Mouse (Mus musculus): ENCODE data around the gene Cbfb. TPM values are rescaled to one million over a fixed set of nuclear protein-coding genes. Genes with fewer than 3 reads are reported as not detected.

The Cbfb gene
- total RNA-seq, 2 experiments from 2014 or later = 24.4 to 27.9 TPM

GRCm38 (mm10) chr8:105233126-105233935 is 62.9 kb downstream of the Cbfb start:
- DNase-seq = no peak
- intact Hi-C loops (cut with DNase I) = no loop called here

GRCm38 (mm10) chr8:105235206-105235605 is 64.7 kb downstream of the Cbfb start:
- intact Hi-C loops (cut with DNase I) = no loop called here
- DNase-seq = no peak

GRCm38 (mm10) chr8:105237442-105238142 is 67.1 kb downstream of the Cbfb start:
- intact Hi-C loops (cut with DNase I) = no loop called here
- DNase-seq = no peak

GRCm38 (mm10) chr8:105241016-105241415 is 70.5 kb downstream of the Cbfb start:
- intact Hi-C loops (cut with DNase I) = no loop called here

GRCm38 (mm10) chr8:105251954-105252353 is 81.5 kb downstream of the Cbfb start:
- DNase-seq = no peak
- intact Hi-C loops (cut with DNase I) = loop anchor here (5.0 kb wide), 1 partner anchor 35 kb away; the partner anchor contains the start of gene 4931428F04Rik

More at GRCm38 (mm10) chr8:105241016-105241415, 70.5 kb downstream of the Cbfb start:
- DNase-seq = no peak

- intact Hi-C loops (cut with DNase I) = loop anchor here (5.0 kb wide), 1 partner anchor 34 kb away; the partner anchor contains the start of gene 4931428F04Rik
- no peak for DNase-seq
Observed at GRCm38 (mm10) chr8:105252680-105253537, 82.4 kb downstream of the Cbfb start.

- intact Hi-C loops (cut with DNase I) = loop anchor here (5.0 kb wide), 1 partner anchor 34 kb away; the partner anchor contains the start of gene 4931428F04Rik
- no peak for DNase-seq
Observed at GRCm38 (mm10) chr8:105253766-105254151, 83.3 kb downstream of the Cbfb start.

- intact Hi-C loops (cut with DNase I) = loop anchor here (5.0 kb wide), 1 partner anchor 33 kb away; the partner anchor contains the start of gene 4931428F04Rik
Observed at GRCm38 (mm10) chr8:105254152-105254965, 83.9 kb downstream of the Cbfb start.

GRCm38 (mm10) chr8:105254966-105255350 is 84.5 kb downstream of the Cbfb start, which contains the start of gene B3gnt9:
Gene B3gnt9, minus strand, starts transcription at chr8:105255153.
- intact Hi-C loops (cut with DNase I) = loop anchor here (5.0 kb wide), 1 partner anchor 32 kb away; the partner anchor contains the start of gene 4931428F04Rik

More at GRCm38 (mm10) chr8:105254152-105254965, 83.9 kb downstream of the Cbfb start:
- DNase-seq = peak; percentile 92 to 96

GRCm38 (mm10) chr8:105257318-105258114 is 87.0 kb downstream of the Cbfb start:
- intact Hi-C loops (cut with DNase I) = no loop called here
- no peak for DNase-seq

More at GRCm38 (mm10) chr8:105254966-105255350, 84.5 kb downstream of the Cbfb start, which contains the start of gene B3gnt9:
- DNase-seq = peak; percentile 74 to 83

- intact Hi-C loops (cut with DNase I) = no loop called here
- DNase-seq = no peak
Observed at GRCm38 (mm10) chr8:105258911-105259720, 88.6 kb downstream of the Cbfb start.

- intact Hi-C loops (cut with DNase I) = loop anchor here (5.0 kb wide), 1 partner anchor 123 kb away; no protein-coding TSS in a partner anchor
Observed at GRCm38 (mm10) chr8:105259721-105260320, 89.3 kb downstream of the Cbfb start.

GRCm38 (mm10) chr8:105260371-105261099 is 90.1 kb downstream of the Cbfb start:
- intact Hi-C loops (cut with DNase I) = loop anchor here (5.0 kb wide), 1 partner anchor 123 kb away; no protein-coding TSS in a partner anchor
- DNase-seq = no peak

More at GRCm38 (mm10) chr8:105259721-105260320, 89.3 kb downstream of the Cbfb start:
- DNase-seq = peak; percentile 85 to 90

GRCm38 (mm10) chr8:105261326-105261980 is 91.0 kb downstream of the Cbfb start:
- no peak for DNase-seq
- intact Hi-C loops (cut with DNase I) = loop anchor here (5.0 kb wide), 1 partner anchor 124 kb away; no protein-coding TSS in a partner anchor

- DNase-seq = no peak
- intact Hi-C loops (cut with DNase I) = loop anchor here (5.0 kb wide), 1 partner anchor 126 kb away; no protein-coding TSS in a partner anchor
Observed at GRCm38 (mm10) chr8:105263244-105263912, 92.9 kb downstream of the Cbfb start.

Measured in heart, postnatal 14 days (tissue).